Mouse (Mus musculus) testis, adult 2 months (tissue): ENCODE measurements at regions not wholly inside any gene's neighbourhood (a gene's known extent, or its start where the extent isn't known, plus 50 kb on each side); places are given as distances from the start of the nearest gene placed in this dataset.
"Not testable (repeated sequence)": the region's sequence is repeated elsewhere in the genome, so short reads cannot be mapped to it uniquely, and the experiment has no call there.

Experiments
- H3K27ac ChIP-seq: fragments of 200-500 bp; 2 replicates; pipeline ENCODE4 v1.5.1; 2012; ENCODE audit warnings: low read depth, low read length; ENCODE audit not compliant: control insufficient read depth, insufficient read depth
- H3K27me3 ChIP-seq: fragments of 200-500 bp; 2 replicates; pipeline ENCODE4 v1.6.1; 2012; ENCODE audit warnings: mild to moderate bottlenecking, low read length, moderate library complexity; ENCODE audit not compliant: control insufficient read depth, insufficient read depth
- H3K36me3 ChIP-seq: fragments of 200-500 bp; 2 replicates; pipeline ENCODE4 v1.6.1; 2012; ENCODE audit warnings: mild to moderate bottlenecking, low read length; ENCODE audit not compliant: control insufficient read depth, insufficient read depth
- H3K4me1 ChIP-seq: fragments of 200-500 bp; 2 replicates; pipeline ENCODE4 v1.6.1; 2012; ENCODE audit warnings: low read length; ENCODE audit not compliant: control insufficient read depth, insufficient read depth
- H3K4me3 ChIP-seq: fragments of 200-500 bp; 2 replicates; pipeline ENCODE4 v1.5.1; 2012; ENCODE audit warnings: low read depth, mild to moderate bottlenecking, low read length, moderate library complexity, mixed read lengths; ENCODE audit not compliant: control insufficient read depth
- CTCF ChIP-seq: fragments of 200-500 bp; IDR thresholded peaks from 2 replicates; pipeline ENCODE4 v1.5.1; 2012; ENCODE audit warnings: low read depth, mild to moderate bottlenecking, inconsistent platforms, low read length, moderate library complexity; ENCODE audit not compliant: control insufficient read depth, insufficient read depth, insufficient replicate concordance
- POLR2A ChIP-seq: fragments of 200-500 bp; IDR thresholded peaks from 2 replicates; pipeline ENCODE4 v1.6.1; 2012; ENCODE audit warnings: low read depth, mild to moderate bottlenecking, inconsistent platforms, low read length, moderate library complexity; ENCODE audit not compliant: control insufficient read depth

GRCm38 (mm10) chr10:9334245-9334845 lies 340.7 kb downstream of the Samd5 start:
- no peak for TF ChIP-seq CTCF
- TF ChIP-seq POLR2A, result no peak
- H3K27ac ChIP-seq, result no peak overlapping the region
- H3K36me3 ChIP-seq, result no peaks in the 10 kb centered on the region

GRCm38 (mm10) chr10:9331694-9332093 lies 343.3 kb downstream of the Samd5 start:
- no peak for TF ChIP-seq CTCF
- no peak for TF ChIP-seq POLR2A
- no peaks in the 10 kb centered on the region for H3K27me3 ChIP-seq
- H3K36me3 ChIP-seq, result no peaks in the 10 kb centered on the region
- no peaks in the 10 kb centered on the region for H3K4me1 ChIP-seq
- H3K27ac ChIP-seq, result no peak overlapping the region
- no peak overlapping the region for H3K4me3 ChIP-seq

More at GRCm38 (mm10) chr10:9334245-9334845, 340.7 kb downstream of the Samd5 start:
- Histone ChIP-seq H3K4me1 (no peaks in the 10 kb centered on the region), H3K4me3 (no peak overlapping the region), H3K27me3 (no peaks in the 10 kb centered on the region)

- H3K27ac ChIP-seq, result no peak overlapping the region
- no peak for TF ChIP-seq CTCF
- no peak for TF ChIP-seq POLR2A
- no peaks in the 10 kb centered on the region for H3K36me3 ChIP-seq
- H3K27me3 ChIP-seq, result no peaks in the 10 kb centered on the region
- no peaks in the 10 kb centered on the region for H3K4me1 ChIP-seq
- H3K4me3 ChIP-seq, result no peak overlapping the region
Measured at GRCm38 (mm10) chr10:9328324-9328723, 346.7 kb downstream of the Samd5 start.

- not testable (repeated sequence) for H3K4me3 ChIP-seq, H3K27ac ChIP-seq, H3K4me1 ChIP-seq
Measured at GRCm38 (mm10) chr10:9327881-9328280, 347.1 kb downstream of the Samd5 start.

GRCm38 (mm10) chr10:9312326-9312725 lies 362.7 kb downstream of the Samd5 start:
- H3K4me3 ChIP-seq, result no peak overlapping the region
- no peaks in the 10 kb centered on the region for H3K36me3 ChIP-seq
- H3K27me3 ChIP-seq, result no peaks in the 10 kb centered on the region
- no peaks in the 10 kb centered on the region for H3K4me1 ChIP-seq
- TF ChIP-seq CTCF, result no peak
- TF ChIP-seq POLR2A, result no peak
- H3K27ac ChIP-seq, result no peak overlapping the region

More at GRCm38 (mm10) chr10:9327881-9328280, 347.1 kb downstream of the Samd5 start:
- not testable (repeated sequence) for H3K27me3 ChIP-seq, H3K36me3 ChIP-seq

GRCm38 (mm10) chr10:9310346-9310745 lies 364.7 kb downstream of the Samd5 start:
- Histone ChIP-seq H3K4me3 (no peak overlapping the region), H3K27me3 (no peaks in the 10 kb centered on the region), H3K4me1 (no peaks in the 10 kb centered on the region), H3K27ac (no peak overlapping the region), H3K36me3 (no peaks in the 10 kb centered on the region)
- TF ChIP-seq CTCF (no peak), POLR2A (no peak)

- no peak overlapping the region for H3K4me3 ChIP-seq
- H3K27me3 ChIP-seq, result no peaks in the 10 kb centered on the region
- no peak for TF ChIP-seq CTCF
- TF ChIP-seq POLR2A, result no peak
- no peak overlapping the region for H3K27ac ChIP-seq
- no peaks in the 10 kb centered on the region for H3K4me1 ChIP-seq
- no peaks in the 10 kb centered on the region for H3K36me3 ChIP-seq
Measured at GRCm38 (mm10) chr10:9296055-9296454, 379.0 kb downstream of the Samd5 start.

- H3K36me3 ChIP-seq, result no peaks in the 10 kb centered on the region
- TF ChIP-seq POLR2A, result no peak
- TF ChIP-seq CTCF, result no peak
- H3K4me3 ChIP-seq, result no peak overlapping the region
- no peaks in the 10 kb centered on the region for H3K27me3 ChIP-seq
- H3K4me1 ChIP-seq, result no peaks in the 10 kb centered on the region
- no peak overlapping the region for H3K27ac ChIP-seq
Measured at GRCm38 (mm10) chr10:9295269-9295668, 379.7 kb downstream of the Samd5 start.
